Mouse (Mus musculus): ENCODE data around the gene Gm49361.
A peak's percentile ranks its signal among the peaks of the same experiment; 100 is the strongest.

Gm49361 gene

GRCm38 (mm10) chr14:57729975-57730499 is 15.9 kb downstream of the Gm49361 start:
- no peak for DNase-seq

GRCm38 (mm10) chr14:57729364-57729763 is 16.5 kb downstream of the Gm49361 start:
- DNase-seq, result no peak

- no peak for DNase-seq
Measured at GRCm38 (mm10) chr14:57726172-57726571, 19.7 kb downstream of the Gm49361 start.

GRCm38 (mm10) chr14:57724473-57724872 is 21.4 kb downstream of the Gm49361 start:
- DNase-seq, result no peak

GRCm38 (mm10) chr14:57718245-57718644 is 27.7 kb downstream of the Gm49361 start:
- DNase-seq, result no peak

GRCm38 (mm10) chr14:57716601-57717245 is 29.2 kb downstream of the Gm49361 start:
- peak; percentile 36 to 42 for DNase-seq

- no peak for DNase-seq
Measured at GRCm38 (mm10) chr14:57712884-57713283, 33.0 kb downstream of the Gm49361 start.

GRCm38 (mm10) chr14:57711059-57711458 is 34.8 kb downstream of the Gm49361 start:
- no peak for DNase-seq

- DNase-seq, result peak in 1 of 2 experiments; percentile 11
Measured at GRCm38 (mm10) chr14:57709171-57709570, 36.7 kb downstream of the Gm49361 start.

- DNase-seq, result no peak
Measured at GRCm38 (mm10) chr14:57708580-57708979, 37.3 kb downstream of the Gm49361 start.

GRCm38 (mm10) chr14:57707100-57707893 is 38.6 kb downstream of the Gm49361 start:
- DNase-seq, result peak; percentile 27 to 36

- DNase-seq, result no peak
Measured at GRCm38 (mm10) chr14:57706760-57707099, 39.2 kb downstream of the Gm49361 start.

- DNase-seq, result no peak
Measured at GRCm38 (mm10) chr14:57705759-57706158, 40.1 kb downstream of the Gm49361 start.

- no peak for DNase-seq
Measured at GRCm38 (mm10) chr14:57705075-57705474, 40.8 kb downstream of the Gm49361 start.

- no peak for DNase-seq
Measured at GRCm38 (mm10) chr14:57701915-57702477, 43.9 kb downstream of the Gm49361 start.

GRCm38 (mm10) chr14:57699461-57699970 is 46.4 kb downstream of the Gm49361 start:
- no peak for DNase-seq

- DNase-seq, result no peak
Measured at GRCm38 (mm10) chr14:57699016-57699415, 46.9 kb downstream of the Gm49361 start.

GRCm38 (mm10) chr14:57696066-57696465 is 49.8 kb downstream of the Gm49361 start:
- DNase-seq, result no peak

- DNase-seq, result no peak
Measured at GRCm38 (mm10) chr14:57695550-57695949, 50.4 kb downstream of the Gm49361 start.

- DNase-seq, result no peak
Measured at GRCm38 (mm10) chr14:57694246-57694645, 51.7 kb downstream of the Gm49361 start.

GRCm38 (mm10) chr14:57692517-57693130 is 53.3 kb downstream of the Gm49361 start:
- no peak for DNase-seq

GRCm38 (mm10) chr14:57691316-57691715 is 54.6 kb downstream of the Gm49361 start:
- no peak for DNase-seq

GRCm38 (mm10) chr14:57690681-57691080 is 55.2 kb downstream of the Gm49361 start:
- DNase-seq, result no peak
